Comparison of ENCODE assay signal across 8 mouse cellular contexts in the genomic region with DNA sequence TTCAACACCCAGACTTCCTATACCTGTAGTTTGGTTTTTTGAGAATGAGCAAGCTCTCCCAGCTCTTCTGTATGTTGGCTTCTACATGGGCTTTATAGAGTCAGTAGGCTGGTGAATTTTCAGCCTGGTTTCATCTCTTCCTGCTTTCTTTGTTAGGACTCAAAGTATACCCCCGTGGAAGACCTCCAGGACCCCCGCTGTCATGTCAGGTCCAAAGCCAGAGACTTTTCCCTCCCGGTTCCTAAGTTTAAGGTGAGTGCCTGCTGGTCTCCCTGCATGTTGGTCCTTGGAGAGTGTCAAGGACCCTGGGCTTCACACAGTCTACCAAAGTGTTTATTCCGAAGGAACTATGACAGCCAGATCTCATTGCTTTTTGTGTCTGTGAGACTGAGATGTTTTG. TPM values are rescaled to one million over a fixed set of nuclear protein-coding genes. Genes with fewer than 3 reads are reported as not detected.
DNase-seq lines count a peak whose midpoint lies in the region; ATAC-seq and TF ChIP-seq lines count a peak whose summit lies in the region.

No protein-coding gene starts in this region.

- TF ChIP-seq POLR2A in MEL (IDR thresholded peaks at IDR 0.05; ENCODE audit: control insufficient read depth in 1 of 2, insufficient read depth in 1 of 2, low read depth in 1 of 2, low read length in 2 of 2, poor library complexity in 1 of 2), result no peak

- H3K27ac ChIP-seq in heart, embryonic 11.5 days (ENCODE audit: low read depth, low read length), result no peak overlapping the region
- H3K27ac ChIP-seq in MEL (ENCODE audit: control insufficient read depth, low read depth, low read length) (no peak overlapping the region), macrophage (no peak overlapping the region)
- H3K27ac ChIP-seq in heart, embryonic 16.5 days (ENCODE audit: low read length), result no peak overlapping the region

- TF ChIP-seq EP300 in MEL (IDR thresholded peaks at IDR 0.05; ENCODE audit: low read depth in 1 of 2, low read length in 2 of 2), result no peak

- 0 out of 2 replicates have a peak, but pooled peaks cover 11% of the 10 kb centered on the region for H3K4me1 ChIP-seq in heart, embryonic 11.5 days (ENCODE audit: control insufficient read depth, insufficient read depth, low read length)
- peaks cover 0 to 10% of the 10 kb centered on the region in 2 experiments; a peak in 3 of 4 replicates for H3K4me1 ChIP-seq in MEL (ENCODE audit: control insufficient read depth in 1 of 2, insufficient read depth in 2 of 2, low read length in 2 of 2)
- peaks cover 11% of the 10 kb centered on the region for H3K4me1 ChIP-seq in heart, embryonic 16.5 days (ENCODE audit: control insufficient read depth, insufficient read depth, low read length)

- no peaks in the 10 kb centered on the region for H3K27me3 ChIP-seq in heart, embryonic 11.5 days (ENCODE audit: control insufficient read depth, insufficient read depth, low read length)
- no peaks in the 10 kb centered on the region for H3K27me3 ChIP-seq in MEL (ENCODE audit: control insufficient read depth in 1 of 2, insufficient read depth in 2 of 2, low read length in 2 of 2)
- H3K27me3 ChIP-seq in heart, embryonic 16.5 days (ENCODE audit: control insufficient read depth, insufficient read depth, low read length), result no peaks in the 10 kb centered on the region

- H3K9ac ChIP-seq in heart, embryonic 11.5 days (ENCODE audit: low read depth, low read length), result peak overlapping the region; percentile 88
- peak overlapping the region; percentile 95 for H3K9ac ChIP-seq in MEL (ENCODE audit: control insufficient read depth, low read depth, low read length, poor library complexity, severe bottlenecking)
- H3K9ac ChIP-seq in heart, embryonic 16.5 days (ENCODE audit: low read length), result peak overlapping the region; percentile 93

- 69% methylated on average over 4 of the region's 4 CpGs for WGBS in heart, embryonic 11.5 days (ENCODE audit: insufficient replicate concordance)
- 77% methylated on average over 4 of the region's 4 CpGs for WGBS in heart, embryonic 16.5 days
- WGBS in macrophage (ENCODE audit: missing documents), result 82% methylated on average over 4 of the region's 4 CpGs

- H3K36me3 ChIP-seq in heart, embryonic 11.5 days (ENCODE audit: control insufficient read depth, insufficient read depth, low read length), result peaks cover 15% of the 10 kb centered on the region
- H3K36me3 ChIP-seq in MEL (ENCODE audit: control insufficient read depth in 1 of 2, insufficient read depth in 2 of 2, low read length in 2 of 2), result peaks cover 24% of the 10 kb centered on the region in 2 experiments
- peaks cover 27% of the 10 kb centered on the region for H3K36me3 ChIP-seq in heart, embryonic 16.5 days (ENCODE audit: control insufficient read depth, insufficient read depth)
- peaks cover 30% of the 10 kb centered on the region for H3K36me3 ChIP-seq in macrophage (ENCODE audit: inconsistent target)

- H3K9me3 ChIP-seq in heart, embryonic 11.5 days (replicated peaks; ENCODE audit: control insufficient read depth, low read length), result no peaks in the 10 kb centered on the region
- H3K9me3 ChIP-seq in MEL (replicated peaks; ENCODE audit: insufficient read depth, low read length), result no peaks in the 10 kb centered on the region
- no peaks in the 10 kb centered on the region for H3K9me3 ChIP-seq in heart, embryonic 16.5 days (replicated peaks; ENCODE audit: control insufficient read depth, low read length)

- no peak for TF ChIP-seq RAD21 in MEL (IDR thresholded peaks at IDR 0.05; ENCODE audit: low read depth, low read length)

- H3K79me2 ChIP-seq in MEL (ENCODE audit: control insufficient read depth, insufficient read depth, low read length, poor library complexity), result peaks cover 19% of the 10 kb centered on the region
- H3K79me2 ChIP-seq in macrophage (ENCODE audit: inconsistent target), result peaks cover 21% of the 10 kb centered on the region

- ATAC-seq in heart, embryonic 11.5 days (replicated peaks; ENCODE audit: insufficient number of reproducible peaks, low FRiP score, low TSS enrichment), result no peak
- no peak for ATAC-seq in heart, embryonic 16.5 days (replicated peaks; ENCODE audit: extremely low read depth, insufficient read depth, low FRiP score)

- DNase-seq in heart, postnatal 4 days, result no peak
- DNase-seq in MEL (ENCODE audit: low read depth, low spot score), result no peak
- DNase-seq in thymus, postnatal 0 days (ENCODE audit: low spot score), result no peak
- no peak for DNase-seq in right cerebral cortex, postnatal 10 days (ENCODE audit: low spot score in 2 of 2)
- no peak for DNase-seq in retina, postnatal 1 day

- peak overlapping the region; percentile 93 for H3K4me3 ChIP-seq in heart, embryonic 11.5 days (ENCODE audit: low read depth, low read length)
- H3K4me3 ChIP-seq in MEL (ENCODE audit: control insufficient read depth in 1 of 2, insufficient read depth in 1 of 2, low read depth in 2 of 2, low read length in 2 of 2) (peak overlapping the region; percentile 59 to 83), macrophage (ENCODE audit: inconsistent target) (peak overlapping the region; percentile 73)
- H3K4me3 ChIP-seq in heart, embryonic 16.5 days (ENCODE audit: low read length), result peak overlapping the region; percentile 78

- H3K4me2 ChIP-seq in heart, embryonic 11.5 days, result peak overlapping the region; percentile 84
- H3K4me2 ChIP-seq in heart, embryonic 16.5 days (ENCODE audit: low read depth, low read length), result peak overlapping the region; percentile 77

- no peak for TF ChIP-seq CTCF in MEL (IDR thresholded peaks at IDR 0.05 in 2 of 3, conservative IDR thresholded peaks at IDR 0.05 in 1 of 3; ENCODE audit: control insufficient read depth in 1 of 3, insufficient read depth in 1 of 3, low read depth in 2 of 3, low read length in 3 of 3, poor library complexity in 1 of 3, severe bottlenecking in 1 of 3)

RNA-seq across cellular contexts. Expression of a gene that starts 1.9 kb away (rescaled TPM):
- 16.9 and 20.8 TPM in 2 replicates for polyA plus RNA-seq in heart, embryonic 11.5 days (2014; fragmentation: Nextera tagmentation; extraction: Ambion mirVana)
- 10 to 100 TPM; 30.8 to 32.0 TPM for total RNA-seq in heart, postnatal 4 days (2021)
- total RNA-seq in MEL (2012; rRNA removed), result 9.2 and 10.3 TPM in 2 replicates
- polyA plus RNA-seq in MEL (2012; ENCODE audit: insufficient read depth in 1 of 2, insufficient read length in 2 of 2, low read depth in 1 of 2, low replicate concordance in 2 of 2, missing spikeins in 1 of 2), result 10 to 100 TPM in 1 of 2 experiments, not detected in 1; 55.9 TPM
- polyA plus RNA-seq in heart, embryonic 16.5 days (2015; fragmentation: Nextera tagmentation; extraction: Ambion mirVana), result 10.3 and 12.3 TPM in 2 replicates
- total RNA-seq in macrophage (2018; cell fraction: chromatin; rRNA removed), result 10 to 100 TPM; 26.9 to 77.9 (median 54.2) TPM
- total RNA-seq in macrophage (2018; cell fraction: cytosol; rRNA removed), result 10 to 100 TPM in 24 of 26 experiments, 1 to 10 TPM in 2; 9.5 to 20.2 (median 15.4) TPM
- total RNA-seq in macrophage (2018; cell fraction: nucleus; rRNA removed), result 10 to 100 TPM; 18.5 to 54.6 (median 32.5) TPM
- 11.6 to 14.1 TPM (median 12.7 TPM) in 3 replicates for polyA plus RNA-seq in macrophage (2018)
- 18.2 and 21.1 TPM in 2 replicates for polyA plus RNA-seq in thymus, postnatal 0 days (2015; fragmentation: Nextera tagmentation; extraction: Ambion mirVana)

RNA-seq across cellular contexts. Expression of a gene that starts 7.1 kb away (rescaled TPM):
- polyA plus RNA-seq in heart, embryonic 11.5 days (2014; fragmentation: Nextera tagmentation; extraction: Ambion mirVana), result 0.46 TPM in 1 of 2 replicates, not detected in the other
- 1 to 10 TPM; 3.0 to 3.2 TPM for total RNA-seq in heart, postnatal 4 days (2021)
- total RNA-seq in MEL (2012; rRNA removed), result 0.73 and 0.88 TPM in 2 replicates
- polyA plus RNA-seq in MEL (2012; ENCODE audit: insufficient read depth in 1 of 2, insufficient read length in 2 of 2, low read depth in 1 of 2, low replicate concordance in 2 of 2, missing spikeins in 1 of 2), result 1 to 10 TPM in 1 of 2 experiments, not detected in 1; 1.3 TPM
- polyA plus RNA-seq in heart, embryonic 16.5 days (2015; fragmentation: Nextera tagmentation; extraction: Ambion mirVana), result not detected in 2 replicates
- total RNA-seq in macrophage (2018; cell fraction: chromatin; rRNA removed), result 10 to 100 TPM in 1 of 26 experiments, 1 to 10 TPM in 9, under 1 TPM in 4, not detected in 12; 0.47 to 11.1 (median 2.4) TPM
- 1 to 10 TPM in 24 of 26 experiments, under 1 TPM in 1, not detected in 1; 0.71 to 5.1 (median 2.8) TPM for total RNA-seq in macrophage (2018; cell fraction: cytosol; rRNA removed)
- total RNA-seq in macrophage (2018; cell fraction: nucleus; rRNA removed), result 1 to 10 TPM in 11 of 26 experiments, under 1 TPM in 1, not detected in 14; 0.84 to 8.0 (median 2.8) TPM
- 0.49 to 3.2 TPM (median 0.57 TPM) in 3 replicates for polyA plus RNA-seq in macrophage (2018)
- not detected in 2 replicates for polyA plus RNA-seq in thymus, postnatal 0 days (2015; fragmentation: Nextera tagmentation; extraction: Ambion mirVana)

RNA-seq across cellular contexts. Expression of a gene that starts 8.7 kb away (rescaled TPM):
- 13.3 and 14.5 TPM in 2 replicates for polyA plus RNA-seq in heart, embryonic 11.5 days (2014; fragmentation: Nextera tagmentation; extraction: Ambion mirVana)
- 10 to 100 TPM; 14.7 to 14.8 TPM for total RNA-seq in heart, postnatal 4 days (2021)
- total RNA-seq in MEL (2012; rRNA removed), result 31.4 and 37.5 TPM in 2 replicates
- polyA plus RNA-seq in MEL (2012; ENCODE audit: insufficient read depth in 1 of 2, insufficient read length in 2 of 2, low read depth in 1 of 2, low replicate concordance in 2 of 2, missing spikeins in 1 of 2) (10 to 100 TPM in 1 of 2 experiments, not detected in 1; 47.2 TPM), macrophage (2018) (31.3 to 38.6 TPM (median 33.4 TPM) in 3 replicates)
- polyA plus RNA-seq in heart, embryonic 16.5 days (2015; fragmentation: Nextera tagmentation; extraction: Ambion mirVana), result 20.3 and 21.4 TPM in 2 replicates
- total RNA-seq in macrophage (2018; cell fraction: chromatin; rRNA removed), result 10 to 100 TPM in 13 of 26 experiments, 1 to 10 TPM in 13; 5.6 to 18.7 (median 9.6) TPM
- total RNA-seq in macrophage (2018; cell fraction: cytosol; rRNA removed), result 10 to 100 TPM; 20.7 to 47.9 (median 36.3) TPM
- total RNA-seq in macrophage (2018; cell fraction: nucleus; rRNA removed), result 10 to 100 TPM in 25 of 26 experiments, 1 to 10 TPM in 1; 10.0 to 33.8 (median 19.3) TPM
- polyA plus RNA-seq in thymus, postnatal 0 days (2015; fragmentation: Nextera tagmentation; extraction: Ambion mirVana), result 16.1 TPM in 2 replicates

RNA-seq across cellular contexts. Expression of a gene that starts 22.1 kb away (rescaled TPM):
- 18.1 and 23.5 TPM in 2 replicates for polyA plus RNA-seq in heart, embryonic 11.5 days (2014; fragmentation: Nextera tagmentation; extraction: Ambion mirVana)
- total RNA-seq in heart, postnatal 4 days (2021), result 10 to 100 TPM in 1 of 2 experiments, 1 to 10 TPM in 1; 9.6 to 10.3 TPM
- 0.59 and 1.4 TPM in 2 replicates for total RNA-seq in MEL (2012; rRNA removed)
- polyA plus RNA-seq in MEL (2012; ENCODE audit: insufficient read depth in 1 of 2, insufficient read length in 2 of 2, low read depth in 1 of 2, low replicate concordance in 2 of 2, missing spikeins in 1 of 2) (under 1 TPM in 1 of 2 experiments, not detected in 1; 0.75 TPM), macrophage (2018) (14.9 to 55.1 TPM (median 55.0 TPM) in 3 replicates)
- 24.5 and 24.9 TPM in 2 replicates for polyA plus RNA-seq in heart, embryonic 16.5 days (2015; fragmentation: Nextera tagmentation; extraction: Ambion mirVana)
- total RNA-seq in macrophage (2018; cell fraction: chromatin; rRNA removed), result 100 to 1,000 TPM in 14 of 26 experiments, 10 to 100 TPM in 12; 57.9 to 161 (median 103) TPM
- total RNA-seq in macrophage (2018; cell fraction: cytosol; rRNA removed), result 10 to 100 TPM; 25.1 to 48.5 (median 36.4) TPM
- 100 to 1,000 TPM in 7 of 26 experiments, 10 to 100 TPM in 19; 46.6 to 154 (median 81.2) TPM for total RNA-seq in macrophage (2018; cell fraction: nucleus; rRNA removed)
- polyA plus RNA-seq in thymus, postnatal 0 days (2015; fragmentation: Nextera tagmentation; extraction: Ambion mirVana), result 8.7 and 10.4 TPM in 2 replicates

RNA-seq across cellular contexts. Expression of a gene that starts 34.0 kb away (rescaled TPM):
- polyA plus RNA-seq in heart, embryonic 11.5 days (2014; fragmentation: Nextera tagmentation; extraction: Ambion mirVana), result 2.5 and 3.3 TPM in 2 replicates
- total RNA-seq in heart, postnatal 4 days (2021), result 1 to 10 TPM; 6.0 TPM
- total RNA-seq in MEL (2012; rRNA removed), result 37.7 and 46.7 TPM in 2 replicates
- polyA plus RNA-seq in MEL (2012; ENCODE audit: insufficient read depth in 1 of 2, insufficient read length in 2 of 2, low read depth in 1 of 2, low replicate concordance in 2 of 2, missing spikeins in 1 of 2) (10 to 100 TPM in 1 of 2 experiments, not detected in 1; 58.3 TPM), macrophage (2018) (4.9 to 11.8 TPM (median 5.8 TPM) in 3 replicates)
- 1.3 and 2.1 TPM in 2 replicates for polyA plus RNA-seq in heart, embryonic 16.5 days (2015; fragmentation: Nextera tagmentation; extraction: Ambion mirVana)
- 10 to 100 TPM; 16.6 to 56.4 (median 42.0) TPM for total RNA-seq in macrophage (2018; cell fraction: chromatin; rRNA removed)
- 10 to 100 TPM in 15 of 26 experiments, 1 to 10 TPM in 11; 6.9 to 16.6 (median 11.3) TPM for total RNA-seq in macrophage (2018; cell fraction: cytosol; rRNA removed)
- 10 to 100 TPM; 12.2 to 39.3 (median 27.5) TPM for total RNA-seq in macrophage (2018; cell fraction: nucleus; rRNA removed)
- 1.6 and 1.7 TPM in 2 replicates for polyA plus RNA-seq in thymus, postnatal 0 days (2015; fragmentation: Nextera tagmentation; extraction: Ambion mirVana)
